Mouse (Mus musculus) thymus, adult 2 months (tissue): ENCODE data around the gene C2cd5.

ENCODE experiments used
- CTCF ChIP-seq: fragments of 200-500 bp; IDR thresholded peaks from 2 replicates; pipeline ENCODE4 v1.5.1; 2012; ENCODE audit warnings: mild to moderate bottlenecking, control low read depth, low read length, moderate library complexity, borderline replicate concordance; ENCODE audit not compliant: control insufficient read depth, poor library complexity, insufficient read depth; ENCODE audit errors: extremely low read depth
- POLR2A ChIP-seq: fragments of 200-500 bp; IDR thresholded peaks from 2 replicates; pipeline ENCODE4 v1.6.1; 2012; ENCODE audit warnings: mild to moderate bottlenecking, low read length, control low read depth, moderate library complexity; ENCODE audit not compliant: control insufficient read depth, poor library complexity, insufficient read depth; ENCODE audit errors: extremely low read depth

- TF ChIP-seq POLR2A (no peak), CTCF (no peak)
Observed at GRCm38 (mm10) chr6:143049791-143050555, 50.0 kb downstream of the C2cd5 start.
